In genomic region chr9:21680448-21680847, GRCm38 (mm10) we compare ENCODE assay signal across 29 mouse cellular contexts.
"Had no signal": no experiment of that assay in that cellular context is flagged by ENCODE, and none has a peak within 500 bp of the region (broad histone marks: within the 10 kb centered on the region; RNA-seq: fewer than 3 reads in every experiment).

No protein-coding gene starts in this region.

- H3K9me3 ChIP-seq: heart, embryonic 12.5 days; heart, embryonic 13.5 days; heart, embryonic 15.5 days; hindbrain, embryonic 10.5 days; hindbrain, embryonic 12.5 days; hindbrain, embryonic 13.5 days; hindbrain, embryonic 15.5 days; intestine, embryonic 15.5 days; kidney, embryonic 15.5 days had no signal

- H3K4me1 ChIP-seq: heart, embryonic 12.5 days; heart, embryonic 13.5 days; heart, embryonic 15.5 days; hindbrain, embryonic 10.5 days; hindbrain, embryonic 12.5 days; hindbrain, embryonic 13.5 days; hindbrain, embryonic 15.5 days; intestine, embryonic 15.5 days; kidney, embryonic 15.5 days had no signal

- H3K9ac ChIP-seq: heart, embryonic 12.5 days; heart, embryonic 13.5 days; heart, embryonic 15.5 days; hindbrain, embryonic 12.5 days; hindbrain, embryonic 13.5 days; hindbrain, embryonic 14.5 days; hindbrain, embryonic 15.5 days; intestine, embryonic 15.5 days; kidney, embryonic 15.5 days had no signal

- H3K27ac ChIP-seq: heart, embryonic 13.5 days; heart, embryonic 15.5 days; hindbrain, embryonic 10.5 days; hindbrain, embryonic 12.5 days; hindbrain, embryonic 13.5 days; hindbrain, embryonic 14.5 days; hindbrain, embryonic 15.5 days; hindbrain, postnatal 0 days; intestine, embryonic 15.5 days; kidney, embryonic 15.5 days; kidney, postnatal 0 days; layer of hippocampus, adult 2 months; left cerebral cortex, adult 2 months had no signal

- H3K27me3 ChIP-seq: heart, embryonic 12.5 days; heart, embryonic 13.5 days; heart, embryonic 15.5 days; hindbrain, embryonic 12.5 days; hindbrain, embryonic 13.5 days; hindbrain, embryonic 15.5 days; intestine, embryonic 15.5 days; kidney, embryonic 15.5 days had no signal

- H3K4me3 ChIP-seq: heart, embryonic 12.5 days; heart, embryonic 13.5 days; heart, embryonic 15.5 days; hindbrain, embryonic 10.5 days; hindbrain, embryonic 12.5 days; hindbrain, embryonic 13.5 days; hindbrain, embryonic 15.5 days; intestine, embryonic 15.5 days; kidney, embryonic 15.5 days; layer of hippocampus, adult 2 months; left cerebral cortex, adult 2 months had no signal

- DNase-seq: heart, postnatal 10 days; heart, postnatal 14 days; heart, postnatal 36 days; heart, postnatal 4 days; kidney, adult 11 months; kidney, adult 18-20 months; kidney, adult 2 months; kidney, adult 9 months; kidney, postnatal 10 days; kidney, postnatal 14 days; kidney, postnatal 25 days; kidney, postnatal 36 days; kidney, postnatal 4 days; layer of hippocampus, adult 9-11 months; layer of hippocampus, postnatal 36 days had no signal
